Mouse (Mus musculus) duodenum, adult 2 months (tissue): ENCODE data around the gene Olfr651. TPM values are rescaled to one million over a fixed set of nuclear protein-coding genes. Genes with fewer than 3 reads are reported as not detected.

Experiments used
- polyA plus RNA-seq: library from polyadenylated mRNA; depleted of rRNA; stranded (reverse); fragments of >200 nt; gene quantifications from 2 replicates; pipeline ENCODE4 v1.2.3, GENCODE M21; 2012; ENCODE audit warnings: low replicate concordance; rRNA removed

The Olfr651 gene
- not detected in 2 replicates for polyA plus RNA-seq

DNA sequence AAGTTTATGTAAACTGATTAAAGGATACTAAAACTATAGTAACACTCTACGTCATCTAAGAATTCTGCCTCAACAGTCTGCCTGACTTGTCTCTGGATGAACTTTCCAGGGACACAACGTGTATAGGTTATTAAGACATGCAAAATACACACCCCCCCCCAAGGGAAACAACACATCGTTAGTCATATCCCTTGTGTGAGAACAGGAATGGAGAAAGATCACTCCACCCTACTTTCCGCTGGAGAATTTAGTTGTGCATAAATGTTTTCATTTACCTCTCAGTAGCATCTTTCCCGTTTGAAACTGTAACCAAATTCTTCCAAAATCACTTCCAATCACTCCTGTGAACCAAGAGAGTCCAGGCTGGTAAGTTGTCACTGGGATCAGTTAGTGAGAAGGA lies at the start of gene Olfr651:
Olfr651 (plus strand) TSS at position 301 of the 400 bp plus-strand sequence.

GRCm38 (mm10) chr7:104507421-104508065 lies 42.4 kb upstream of the Olfr651 start, which contains the start of gene Trim30d:
Gene Trim30d (minus strand): TSS chr7:104507849.

DNA sequence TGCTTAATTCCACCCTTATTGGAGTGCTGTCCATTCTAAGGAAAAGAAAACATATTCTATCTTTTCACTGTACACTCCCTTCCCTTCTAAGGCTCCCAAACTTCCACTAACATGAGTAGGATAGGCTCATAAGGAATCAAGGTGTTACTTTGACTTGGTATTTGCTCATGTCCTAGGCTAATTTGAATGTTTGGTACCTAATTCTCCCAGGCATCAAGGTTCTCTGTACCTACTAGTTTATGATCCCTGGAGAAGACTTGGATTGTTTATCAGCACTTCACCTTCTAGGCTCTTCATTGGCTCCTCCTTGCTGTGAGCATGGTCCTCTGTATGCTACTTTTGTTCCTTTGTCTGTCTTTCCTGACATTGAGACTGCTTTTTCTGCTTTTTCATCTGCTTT lies 10.7 kb downstream of the Olfr651 start, which contains the start of gene Olfr652:
Olfr652 (plus strand) TSS at position 301 of the 400 bp plus-strand sequence.

GRCm38 (mm10) chr7:104577014-104577413 lies 27.1 kb downstream of the Olfr651 start, which contains the start of gene Olfr653:
Gene Olfr653 (plus strand): TSS chr7:104577314.

DNA sequence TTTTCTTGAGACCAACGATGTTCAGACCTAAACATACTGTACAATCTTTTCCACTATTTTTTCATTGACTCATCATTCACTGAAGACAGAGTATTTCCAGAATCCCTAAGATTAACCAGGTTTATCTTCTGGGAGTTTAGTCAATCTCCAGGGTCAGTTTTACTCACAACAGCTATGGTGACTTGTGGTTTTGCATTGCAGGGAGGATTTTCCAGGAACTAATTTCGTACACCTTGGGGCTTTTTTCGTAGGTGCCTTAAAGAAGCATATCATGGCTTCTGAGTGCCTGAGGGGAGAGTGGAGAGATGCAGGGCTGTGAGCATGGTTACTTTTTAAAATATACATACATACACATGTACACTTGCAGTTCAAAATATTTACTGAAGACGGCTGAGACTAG lies 36.8 kb downstream of the Olfr651 start, which contains the start of gene Olfr654:
Olfr654 (plus strand) TSS at position 301 of the 400 bp plus-strand sequence.

GRCm38 (mm10) chr7:104601679-104602078 lies 51.7 kb downstream of the Olfr651 start, which contains the start of gene Olfr655:
Gene Olfr655 (minus strand): TSS chr7:104601779.

Other genes starting within 250 kb of the Olfr651 start
- gene Trim12a, start 234.7 kb upstream of the Olfr651 start, polyA plus RNA-seq: 1.3 and 1.9 TPM in 2 replicates
- 0.05 and 1.1 TPM in 2 replicates for gene Trim34b, start 220.7 kb upstream of the Olfr651 start, polyA plus RNA-seq
- gene Trim12c, start 196.8 kb upstream of the Olfr651 start, polyA plus RNA-seq: 0.91 and 1.3 TPM in 2 replicates
- gene Trim30b, start 180.2 kb upstream of the Olfr651 start, polyA plus RNA-seq: 0.05 TPM in 1 of 2 replicates, not detected in the other
- gene Trim30c, start 149.3 kb upstream of the Olfr651 start, polyA plus RNA-seq: not detected in 2 replicates
- 0.40 and 0.83 TPM in 2 replicates for gene Trim30a, start 84.9 kb upstream of the Olfr651 start, polyA plus RNA-seq
- 2.6 TPM in 2 replicates for gene Trim30d, start 42.3 kb upstream of the Olfr651 start, polyA plus RNA-seq
- not detected in 2 replicates for gene Olfr652, start 10.8 kb downstream of the Olfr651 start, polyA plus RNA-seq
- not detected in 2 replicates for gene Olfr653, start 27.2 kb downstream of the Olfr651 start, polyA plus RNA-seq
- gene Olfr654, start 36.9 kb downstream of the Olfr651 start, polyA plus RNA-seq: not detected in 2 replicates
- not detected in 2 replicates for gene Olfr655, start 51.6 kb downstream of the Olfr651 start, polyA plus RNA-seq
- gene Olfr656, start 63.8 kb downstream of the Olfr651 start, polyA plus RNA-seq: not detected in 2 replicates
- not detected in 2 replicates for gene Olfr657, start 74.7 kb downstream of the Olfr651 start, polyA plus RNA-seq
- gene Olfr658, start 97.2 kb downstream of the Olfr651 start, polyA plus RNA-seq: 0.11 TPM in 1 of 2 replicates, not detected in the other
- not detected in 2 replicates for gene Olfr659, start 116.6 kb downstream of the Olfr651 start, polyA plus RNA-seq
- gene Olfr661, start 136.4 kb downstream of the Olfr651 start, polyA plus RNA-seq: not detected in 2 replicates
- not detected in 2 replicates for gene Usp17le, start 227.3 kb downstream of the Olfr651 start, polyA plus RNA-seq